Mouse (Mus musculus): ENCODE data around the gene Rfx7.

Rfx7 gene

GRCm38 (mm10) chr9:72531996-72532380 is at the start of gene Rfx7:
Gene Rfx7, plus strand, starts transcription at chr9:72532240.
- DNase-seq (ENCODE audit: low spot score in 2 of 2) = peak; percentile 76 to 88

- DNase-seq (ENCODE audit: low spot score in 2 of 2) = no peak
Measured at GRCm38 (mm10) chr9:72488523-72488922, 43.5 kb upstream of the Rfx7 start.

DNA sequence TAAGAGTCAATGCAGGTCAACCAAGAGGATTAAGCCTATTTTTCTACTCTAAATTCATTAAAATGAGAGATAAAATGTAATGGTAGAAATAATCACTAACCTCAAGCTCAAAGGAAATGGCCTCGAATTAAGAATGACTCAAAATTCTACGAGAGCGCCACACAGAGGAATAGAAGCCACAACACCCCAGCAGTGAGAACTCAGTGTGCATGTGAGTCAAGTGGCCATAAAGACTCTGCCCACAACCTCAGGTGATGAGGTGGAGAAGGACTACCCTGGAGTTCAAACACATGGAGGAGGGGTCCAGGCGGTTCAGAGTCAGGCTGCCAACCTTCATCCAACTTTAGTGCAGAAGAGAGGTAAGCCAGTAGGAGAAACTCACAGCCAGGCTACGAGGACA is 42.9 kb upstream of the Rfx7 start:
- DNase-seq (ENCODE audit: low spot score in 2 of 2) = peak in 1 of 2 experiments; percentile 46

GRCm38 (mm10) chr9:72491559-72492193 is 40.4 kb upstream of the Rfx7 start:
- peak; percentile 92 to 96 for DNase-seq (ENCODE audit: low spot score in 2 of 2)

DNA sequence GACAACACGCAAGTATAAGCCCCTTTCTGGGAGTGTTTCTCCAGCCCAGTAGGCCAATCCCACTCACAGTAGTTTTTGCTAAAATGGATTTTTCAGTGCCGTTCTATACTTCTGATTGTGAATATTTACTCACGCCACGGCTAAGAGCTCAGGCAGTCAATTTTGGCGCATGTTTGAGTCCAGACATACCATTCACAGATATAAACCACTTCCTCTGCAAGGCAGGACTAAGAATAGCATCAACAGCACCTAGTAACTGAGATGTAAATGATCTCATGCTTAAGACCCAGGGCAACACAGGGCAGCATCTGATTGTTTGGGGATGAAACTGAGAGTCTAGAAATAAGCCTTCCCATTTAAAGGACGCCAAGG is 39.9 kb upstream of the Rfx7 start, which contains the start of gene Tex9:
Gene Tex9 (minus strand): TSS at position 19 of the 372 bp plus-strand sequence.
- no peak for DNase-seq (ENCODE audit: low spot score in 2 of 2)

DNA sequence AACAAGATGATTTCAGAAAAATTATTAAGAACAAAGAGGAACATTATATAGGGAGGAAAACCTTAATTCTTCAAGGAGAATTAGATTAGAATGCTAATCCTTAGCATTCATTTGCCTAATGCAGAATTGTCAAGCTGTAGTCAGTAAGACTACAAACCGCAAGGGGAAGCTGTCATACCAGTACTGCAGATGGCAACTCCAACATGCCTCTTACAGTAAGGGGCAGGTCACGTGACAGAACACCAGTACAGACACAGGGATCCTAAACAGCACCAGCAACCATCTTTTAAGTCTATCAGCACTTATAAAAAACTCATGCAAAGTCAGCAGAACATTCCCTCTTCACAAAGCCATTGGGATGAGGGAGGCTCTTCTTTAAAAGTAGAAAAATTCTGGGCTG is 38.6 kb upstream of the Rfx7 start:
- DNase-seq (ENCODE audit: low spot score in 2 of 2) = peak in 1 of 2 experiments; percentile 28

GRCm38 (mm10) chr9:72493984-72494685 is 37.9 kb upstream of the Rfx7 start:
- no peak for DNase-seq (ENCODE audit: low spot score in 2 of 2)

DNA sequence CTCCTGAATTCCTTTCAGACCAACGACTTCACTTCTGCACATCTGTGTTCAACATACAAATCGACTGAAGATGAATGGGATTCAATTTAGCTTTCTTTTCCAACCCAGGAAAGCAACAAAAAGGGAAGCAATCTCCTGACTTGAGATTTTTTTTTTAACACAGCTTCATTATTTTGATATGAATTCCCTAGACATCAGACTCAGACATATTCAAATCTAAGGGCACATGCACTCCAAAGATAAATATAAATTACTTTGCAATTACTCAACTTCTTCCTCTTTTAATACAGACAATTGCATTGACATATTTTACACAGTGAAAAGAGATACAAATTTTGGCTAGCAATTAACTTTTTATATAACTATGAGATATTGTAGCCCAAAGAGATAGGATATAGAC is 35.3 kb upstream of the Rfx7 start:
- DNase-seq (ENCODE audit: low spot score in 2 of 2) = no peak

DNA sequence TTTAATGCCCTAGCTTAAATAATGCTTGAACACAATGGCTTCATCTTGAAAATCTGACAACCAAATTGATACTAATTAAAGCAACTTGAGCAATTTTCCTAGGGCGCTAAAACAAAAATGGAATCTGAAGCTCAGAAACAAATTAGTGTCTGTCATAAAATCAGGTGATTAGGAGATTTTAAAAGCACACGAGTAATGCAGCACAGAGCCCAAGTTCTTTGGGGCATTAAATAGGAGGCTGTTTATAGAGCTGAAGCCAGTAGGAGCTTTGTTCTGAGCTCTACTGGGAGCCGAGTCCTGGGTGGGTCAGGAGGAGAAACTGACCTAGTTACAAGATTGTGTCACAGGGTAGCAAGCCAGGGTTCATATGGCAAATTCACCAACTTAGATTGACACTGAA is 34.9 kb upstream of the Rfx7 start:
- DNase-seq (ENCODE audit: low spot score in 2 of 2) = no peak

GRCm38 (mm10) chr9:72512229-72512981 is 19.6 kb upstream of the Rfx7 start:
- no peak for DNase-seq (ENCODE audit: low spot score in 2 of 2)

GRCm38 (mm10) chr9:72515366-72515765 is 16.7 kb upstream of the Rfx7 start:
- no peak for DNase-seq (ENCODE audit: low spot score in 2 of 2)

- no peak for DNase-seq (ENCODE audit: low spot score in 2 of 2)
Measured at GRCm38 (mm10) chr9:72519246-72519645, 12.8 kb upstream of the Rfx7 start.

DNA sequence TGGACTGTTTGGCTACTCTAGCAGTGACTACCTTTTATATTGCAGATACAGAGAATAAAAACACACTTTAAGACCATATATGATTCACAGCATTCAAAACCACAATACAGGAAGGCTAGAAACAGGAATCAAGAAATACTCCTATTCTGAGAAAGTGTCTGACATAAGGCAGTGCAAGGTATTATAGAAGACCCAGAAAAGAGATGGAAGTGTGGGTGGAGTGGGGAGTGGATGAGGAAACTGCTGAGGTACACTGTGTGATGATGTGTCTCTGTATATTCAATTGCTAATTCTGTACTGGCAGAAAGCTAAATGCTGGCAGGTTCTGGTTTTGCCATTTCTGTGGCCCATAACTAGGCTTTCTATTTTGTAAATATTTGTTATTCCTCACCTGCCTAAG is 11.2 kb upstream of the Rfx7 start:
- no peak for DNase-seq (ENCODE audit: low spot score in 2 of 2)

- DNase-seq (ENCODE audit: low spot score in 2 of 2) = no peak
Measured at GRCm38 (mm10) chr9:72526091-72526490, 5.9 kb upstream of the Rfx7 start.

- peak; percentile 89 to 95 for DNase-seq (ENCODE audit: low spot score in 2 of 2)
Measured at GRCm38 (mm10) chr9:72530237-72530636, 1.8 kb upstream of the Rfx7 start.

GRCm38 (mm10) chr9:72530824-72531223 is 1.2 kb upstream of the Rfx7 start:
- peak; percentile 22 to 63 for DNase-seq (ENCODE audit: low spot score in 2 of 2)

DNA sequence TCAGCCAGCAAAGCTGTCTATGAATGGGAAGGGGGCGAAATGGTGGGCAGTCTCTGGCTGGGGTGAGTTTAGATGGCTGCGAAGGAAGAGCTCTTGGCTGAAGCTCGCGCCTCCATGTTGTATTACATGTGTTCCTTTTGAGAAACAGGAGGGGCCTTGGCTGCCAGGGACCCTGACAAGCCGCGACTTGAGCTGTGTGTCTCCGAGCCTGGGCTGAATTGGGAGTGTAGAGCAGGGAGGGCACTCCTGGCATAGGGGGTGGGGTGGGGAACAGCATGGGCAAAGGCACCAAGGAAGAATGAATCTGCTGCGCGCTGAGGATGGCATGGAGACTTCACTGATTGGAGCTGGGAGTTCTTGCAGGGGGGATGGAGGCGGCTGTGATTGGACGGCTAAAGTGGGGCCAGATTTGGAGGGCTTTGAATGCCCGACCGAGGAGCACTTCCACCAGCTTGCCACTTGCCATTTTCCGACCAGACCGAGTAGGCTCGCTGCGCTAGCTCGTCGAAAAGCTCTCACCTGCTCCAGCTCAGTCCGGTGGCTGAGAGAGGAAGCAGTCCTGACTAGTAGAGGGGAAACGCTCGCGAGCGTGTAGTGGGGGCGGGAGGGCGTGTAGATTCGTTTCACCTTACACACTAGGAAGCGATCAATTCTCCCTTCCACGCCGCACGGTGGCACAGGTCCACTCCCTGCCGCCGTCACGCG is 597 bp upstream of the Rfx7 start:
- peak; percentile 74 to 87 for DNase-seq (ENCODE audit: low spot score in 2 of 2)

GRCm38 (mm10) chr9:72532381-72533088 is 495 bp downstream of the Rfx7 start:
- peak; percentile 54 to 84 for DNase-seq (ENCODE audit: low spot score in 2 of 2)

DNA sequence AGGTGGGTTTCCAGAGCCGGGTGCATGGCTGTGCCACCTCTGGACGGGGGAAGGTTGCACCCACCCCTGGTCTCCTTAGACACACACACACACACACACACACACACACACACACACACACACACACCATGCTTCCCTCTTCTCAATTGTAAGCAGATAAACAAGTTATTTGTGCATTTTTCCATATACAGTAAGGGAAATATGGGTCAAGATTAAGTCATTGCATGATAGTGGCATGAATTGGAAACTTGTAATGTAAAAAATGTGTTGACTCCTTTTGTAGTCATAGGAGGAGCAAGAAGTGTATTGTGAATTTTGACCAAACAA is 1.0 kb downstream of the Rfx7 start:
- no peak for DNase-seq (ENCODE audit: low spot score in 2 of 2)

GRCm38 (mm10) chr9:72534985-72535384 is 2.9 kb downstream of the Rfx7 start:
- no peak for DNase-seq (ENCODE audit: low spot score in 2 of 2)

- no peak for DNase-seq (ENCODE audit: low spot score in 2 of 2)
Measured at GRCm38 (mm10) chr9:72535394-72535793, 3.4 kb downstream of the Rfx7 start.

- no peak for DNase-seq (ENCODE audit: low spot score in 2 of 2)
Measured at GRCm38 (mm10) chr9:72537086-72537485, 5.0 kb downstream of the Rfx7 start.

All from spleen, postnatal 4 days (tissue).